Comparison of ENCODE assay signal across 8 mouse cellular contexts in genomic region chr5:142794161-142794560, GRCm38 (mm10). TPM values are rescaled to one million over a fixed set of nuclear protein-coding genes. Genes with fewer than 3 reads are reported as not detected.
DNase-seq lines count a peak whose midpoint lies in the region; ATAC-seq and TF ChIP-seq lines count a peak whose summit lies in the region.

No protein-coding gene starts in this region.

- no peaks in the 10 kb centered on the region for H3K36me3 ChIP-seq in heart, adult 2 months (ENCODE audit: control insufficient read depth, insufficient read depth, low read length)
- H3K36me3 ChIP-seq in spleen, adult 2 months (ENCODE audit: control insufficient read depth, insufficient read depth, low read length): peaks cover 3% of the 10 kb centered on the region
- H3K36me3 ChIP-seq in liver, postnatal 0 days (replicated peaks; ENCODE audit: insufficient read depth, low read length): peaks cover 7% of the 10 kb centered on the region

- no peak for DNase-seq in heart, adult 2 months
- DNase-seq in heart, adult 8-10 months (ENCODE audit: low spot score): no peak
- peak; percentile 31 to 51 for DNase-seq in spleen, adult 2 months (ENCODE audit: low read depth in 1 of 2, low spot score in 2 of 2)
- no peak for DNase-seq in spleen, adult 12 weeks (ENCODE audit: low spot score)
- no peak for DNase-seq in liver, postnatal 0 days
- DNase-seq in thymus, postnatal 4 days: peak; percentile 68
- no peak for DNase-seq in ovary, postnatal 10 days (ENCODE audit: low spot score)
- no peak for DNase-seq in kidney, adult 9 months

- no peak for TF ChIP-seq POLR2A in heart, adult 2 months (IDR thresholded peaks at IDR 0.05; ENCODE audit: insufficient read depth, low read depth, low read length)
- TF ChIP-seq POLR2A in spleen, adult 2 months (IDR thresholded peaks at IDR 0.05; ENCODE audit: low read depth, low read length): no peak

- H3K9ac ChIP-seq in heart, adult 2 months (ENCODE audit: low read depth, low read length): peak overlapping the region; percentile 37; the same call in 1 of the 2 replicates
- H3K9ac ChIP-seq in liver, postnatal 0 days (replicated peaks): peak overlapping the region; percentile 41; the same call in 1 of the 2 replicates

- H3K9me3 ChIP-seq in liver, postnatal 0 days (ENCODE audit: low read length): no peaks in the 10 kb centered on the region

- WGBS in heart, adult 2 months: 72% methylated on average over 2 of the region's 2 CpGs
- WGBS in spleen, adult 2 months: 7% methylated on average over 2 of the region's 2 CpGs
- 40% methylated on average over 2 of the region's 2 CpGs for WGBS in liver, postnatal 0 days (ENCODE audit: insufficient replicate concordance)

- H3K27me3 ChIP-seq in heart, adult 2 months (ENCODE audit: control insufficient read depth, insufficient read depth, low read length): no peaks in the 10 kb centered on the region
- no peaks in the 10 kb centered on the region for H3K27me3 ChIP-seq in spleen, adult 2 months (ENCODE audit: control insufficient read depth, insufficient read depth, low read length)
- H3K27me3 ChIP-seq in liver, postnatal 0 days (ENCODE audit: insufficient read depth, low read length): no peaks in the 10 kb centered on the region

- TF ChIP-seq CTCF in heart, adult 2 months (IDR thresholded peaks at IDR 0.05): no peak
- no peak for TF ChIP-seq CTCF in spleen, adult 2 months (IDR thresholded peaks at IDR 0.05; ENCODE audit: extremely low read depth, insufficient read depth, insufficient read length, insufficient replicate concordance)
- TF ChIP-seq CTCF in liver, postnatal 0 days (IDR thresholded peaks at IDR 0.05; ENCODE audit: low read depth): no peak

- peaks cover 13% of the 10 kb centered on the region for H3K79me2 ChIP-seq in heart, adult 2 months (replicated peaks; ENCODE audit: control insufficient read depth, insufficient read depth, low read length)

- H3K4me1 ChIP-seq in heart, adult 2 months (ENCODE audit: control insufficient read depth, insufficient read depth, low read length): peaks cover 12% of the 10 kb centered on the region
- peaks cover 4% of the 10 kb centered on the region; the same call in 1 of the 2 replicates for H3K4me1 ChIP-seq in spleen, adult 2 months (ENCODE audit: control insufficient read depth, insufficient read depth, insufficient read length)
- no peaks in the 10 kb centered on the region for H3K4me1 ChIP-seq in liver, postnatal 0 days (ENCODE audit: insufficient read depth)

- intact Hi-C loops in heart, adult 2 months (cut with DNase I): no loop called here

- no peak for TF ChIP-seq EP300 in heart, adult 2 months (IDR thresholded peaks at IDR 0.05; ENCODE audit: insufficient read depth, low read depth, low read length)
- TF ChIP-seq EP300 in liver, postnatal 0 days (IDR thresholded peaks at IDR 0.05; ENCODE audit: low read depth): no peak

- H3K4me2 ChIP-seq in liver, postnatal 0 days (ENCODE audit: low read depth, low read length): peak overlapping the region; percentile 63

- H3K27ac ChIP-seq in heart, adult 2 months: peak overlapping the region; percentile 45
- H3K27ac ChIP-seq in spleen, adult 2 months (ENCODE audit: insufficient read depth, low read length): peak overlapping the region; percentile 91
- peak overlapping the region; percentile 60 for H3K27ac ChIP-seq in liver, postnatal 0 days (ENCODE audit: low read depth)

- H3K4me3 ChIP-seq in heart, adult 2 months: no peak overlapping the region
- H3K4me3 ChIP-seq in spleen, adult 2 months (ENCODE audit: extremely low read depth, insufficient read depth, insufficient read length): peak overlapping the region; percentile 84
- peak overlapping the region; percentile 39 for H3K4me3 ChIP-seq in liver, postnatal 0 days (ENCODE audit: low read depth, low read length)

- ATAC-seq in liver, postnatal 0 days: no peak

RNA-seq across cellular contexts. Expression of gene Tnrc18, which starts 23.3 kb away (rescaled TPM):
- 10 to 100 TPM; 49.7 to 60.3 TPM for total RNA-seq in heart, adult 2 months (2021)
- 15.1 and 18.5 TPM in 2 replicates for polyA plus RNA-seq in heart, adult 2 months (2012; rRNA removed)
- total RNA-seq in heart, adult 8-10 months (2022): 10 to 100 TPM; 48.6 to 59.7 (median 55.0) TPM
- polyA plus RNA-seq in spleen, adult 2 months (2012; rRNA removed): 37.3 and 47.1 TPM in 2 replicates
- 2.9 and 4.0 TPM in 2 replicates for polyA plus RNA-seq in liver, postnatal 0 days (2015; fragmentation: Nextera tagmentation; extraction: Ambion mirVana)

Comparison
In these comparisons a context has a peak if more than half of its experiments do, and no peak if none do; other contexts are left out.
1. DNase-seq: peak in spleen, adult 2 months (2 of 2) and thymus, postnatal 4 days (single experiment); none in heart, adult 2 months (0 of 2), heart, adult 8-10 months (single experiment), spleen, adult 12 weeks (single experiment), liver, postnatal 0 days (single experiment), ovary, postnatal 10 days (single experiment) and kidney, adult 9 months (single experiment).
2. Peak in every context shown above with its lines, with median percentiles within 50 percentile points of each other: H3K27ac ChIP-seq.